Mouse (Mus musculus) heart, adult 18-20 months (tissue): ENCODE results near the gene Olfr543. TPM values are rescaled to one million over a fixed set of nuclear protein-coding genes. Genes with fewer than 3 reads are reported as not detected.
"Not testable (repeated sequence)": the region's sequence is repeated elsewhere in the genome, so short reads cannot be mapped to it uniquely, and the experiment has no call there.

Source experiments
- DNase-seq, 2 experiments: peaks; one replicate each; pipeline ENCODE4 v3.0.0; 2021 to 2022; ENCODE audit warnings: mixed read lengths in 1 of 2
- long read RNA-seq, 2 experiments: library from polyadenylated mRNA; stranded (forward); transcript quantifications; one replicate each; pipeline ENCODE4 v2.0.0; 2021
- total RNA-seq, 2 experiments: library from RNA; stranded (reverse); gene quantifications; 2 replicates each; pipeline ENCODE4 v1.2.3; 2021

Gene Olfr543
- total RNA-seq, result not detected
- long read RNA-seq, experiment 1, result 0 reads
- long read RNA-seq, experiment 2, result 0 reads

DNA sequence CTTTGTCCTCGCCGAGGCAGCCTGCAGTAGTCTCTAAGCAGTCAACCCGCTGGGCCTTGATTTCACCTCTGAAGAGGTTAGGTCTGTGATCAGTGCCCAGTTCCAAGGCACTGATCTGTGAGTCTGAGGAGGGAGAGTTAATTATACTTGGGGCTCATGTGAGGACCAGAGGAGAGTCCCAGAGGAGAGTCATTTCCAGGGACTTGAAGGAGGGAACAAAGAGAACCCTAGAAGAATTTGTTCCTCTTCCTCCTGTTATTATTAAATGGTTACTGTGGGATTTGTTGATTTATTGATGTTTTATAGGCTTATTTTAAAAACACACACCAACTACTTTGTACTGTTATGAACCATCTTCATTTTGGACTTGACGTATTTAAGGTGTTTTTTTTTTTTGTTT, at the start of gene Olfr543:
Olfr543 (minus strand) TSS at position 101 of the 400 bp plus-strand sequence.
- no peak for DNase-seq

DNA sequence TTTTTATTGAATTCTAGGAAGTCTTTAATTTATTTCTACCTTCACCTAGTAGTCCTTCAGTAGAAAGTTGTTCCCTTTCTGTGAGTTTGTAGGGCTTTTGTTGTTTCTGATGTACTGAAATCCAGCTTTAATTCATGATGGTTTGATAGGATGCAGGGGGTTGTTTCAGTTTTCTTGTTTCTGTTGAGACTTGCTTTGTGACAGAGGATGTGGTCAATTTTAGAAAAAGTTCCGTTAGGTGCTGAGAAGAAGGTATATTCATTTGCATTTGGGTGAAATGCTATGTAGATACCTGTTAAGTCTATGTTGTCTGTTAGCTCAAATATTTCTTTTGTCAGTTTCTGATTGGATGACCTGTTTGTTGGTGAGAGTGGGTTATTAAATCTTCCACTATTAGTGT, 47.6 kb upstream of the Olfr543 start:
- DNase-seq, result no peak

- peak in 1 of 2 experiments; percentile 12 for DNase-seq
These were observed 35.5 kb upstream of the Olfr543 start for GRCm38 (mm10) chr7:102517051-102517335.

GRCm38 (mm10) chr7:102516261-102517050, 35.0 kb upstream of the Olfr543 start:
- DNase-seq, result peak; percentile 13 to 29

DNA sequence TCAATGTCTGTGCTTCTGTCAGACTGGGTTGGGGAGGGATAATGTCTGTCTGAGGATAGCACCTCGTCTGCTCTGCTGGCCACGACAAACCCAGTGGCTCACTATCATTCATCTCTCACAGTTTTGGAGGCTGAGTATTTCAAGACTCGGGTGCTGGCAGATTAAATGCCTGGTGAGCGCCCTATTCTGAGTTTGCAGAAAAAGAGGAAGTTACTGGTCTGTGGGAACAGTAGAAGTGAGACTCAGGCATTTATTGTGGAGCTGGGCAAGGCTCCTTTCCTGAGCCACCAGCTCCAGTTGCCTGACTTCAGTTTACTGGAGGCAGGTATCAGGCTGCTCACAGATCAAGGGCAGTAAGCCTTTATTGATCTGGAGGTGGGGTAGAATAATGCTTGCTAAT, 32.7 kb upstream of the Olfr543 start:
- DNase-seq, result no peak

DNA sequence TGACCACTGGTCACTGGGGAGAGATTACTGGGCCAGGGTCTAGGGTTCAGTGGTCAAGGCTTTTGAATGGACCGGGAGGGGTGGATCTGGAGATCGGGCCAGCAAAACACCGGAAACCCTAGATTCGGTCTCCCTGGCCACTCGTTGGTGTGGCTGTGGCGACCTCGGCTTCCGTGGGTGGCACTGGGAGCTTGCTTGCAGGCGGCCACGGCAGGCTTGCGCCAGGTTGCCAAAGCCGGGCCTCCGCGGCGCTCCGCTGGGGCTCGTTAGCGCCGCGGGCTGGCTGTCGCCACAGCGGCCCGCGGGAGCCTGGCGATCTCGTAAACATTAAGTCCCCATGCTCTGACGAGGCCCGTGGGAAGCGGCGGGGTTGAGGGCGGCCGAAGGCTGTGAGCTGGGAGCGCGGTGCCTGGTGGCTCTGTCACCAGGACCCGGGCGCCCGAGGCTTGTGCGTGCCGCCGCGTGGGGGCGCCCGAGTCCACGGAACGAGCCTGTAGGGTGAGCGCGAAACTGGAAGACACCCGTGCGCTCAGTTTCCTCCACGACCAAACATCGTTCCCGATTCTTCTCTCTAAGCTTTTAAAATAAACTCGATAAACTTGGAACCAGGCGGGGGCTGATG, 31.4 kb upstream of the Olfr543 start:
- DNase-seq, result peak; percentile 83 to 94

DNA sequence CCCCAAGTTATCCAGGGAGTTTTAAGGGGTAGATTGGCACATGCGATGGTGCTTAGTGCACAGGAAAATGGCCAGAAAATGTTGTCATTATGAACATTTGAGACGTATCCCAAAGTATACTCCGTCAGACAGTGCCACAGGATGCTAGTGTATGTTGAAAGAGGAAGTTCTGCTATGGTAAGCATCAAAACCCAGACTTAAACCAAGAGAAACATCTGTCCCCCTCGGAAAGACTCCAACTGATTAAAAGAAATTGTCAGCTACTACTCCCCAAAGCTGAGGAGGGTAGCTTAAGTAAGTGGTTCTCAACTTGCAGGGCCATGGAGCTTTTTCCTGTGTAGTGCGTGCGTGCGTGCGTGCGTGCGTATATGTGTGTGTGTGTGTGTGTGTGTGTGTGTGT, 30.4 kb upstream of the Olfr543 start:
- DNase-seq, result no peak

DNA sequence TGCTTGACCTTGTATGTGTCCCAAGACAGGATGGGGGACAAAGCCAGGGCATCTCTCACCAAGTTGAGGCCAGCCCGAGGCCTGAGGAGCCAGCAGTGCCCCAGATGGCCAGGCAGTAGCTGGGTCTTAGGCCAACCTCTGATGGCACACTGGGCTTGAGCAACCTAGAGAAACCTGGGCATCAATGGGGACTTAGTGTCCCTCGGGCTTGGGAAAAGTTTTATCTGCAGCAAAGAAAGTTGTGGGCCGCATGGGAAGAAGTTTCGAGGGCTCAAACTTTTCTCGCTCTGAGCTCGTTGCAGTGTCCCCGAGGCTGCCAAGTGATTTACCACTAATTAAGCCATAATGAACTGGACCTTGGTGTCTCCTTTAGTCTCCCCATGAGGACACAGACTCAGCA, 28.2 kb upstream of the Olfr543 start:
- DNase-seq, result no peak

GRCm38 (mm10) chr7:102508666-102509065, 27.2 kb upstream of the Olfr543 start:
- no peak for DNase-seq

DNA sequence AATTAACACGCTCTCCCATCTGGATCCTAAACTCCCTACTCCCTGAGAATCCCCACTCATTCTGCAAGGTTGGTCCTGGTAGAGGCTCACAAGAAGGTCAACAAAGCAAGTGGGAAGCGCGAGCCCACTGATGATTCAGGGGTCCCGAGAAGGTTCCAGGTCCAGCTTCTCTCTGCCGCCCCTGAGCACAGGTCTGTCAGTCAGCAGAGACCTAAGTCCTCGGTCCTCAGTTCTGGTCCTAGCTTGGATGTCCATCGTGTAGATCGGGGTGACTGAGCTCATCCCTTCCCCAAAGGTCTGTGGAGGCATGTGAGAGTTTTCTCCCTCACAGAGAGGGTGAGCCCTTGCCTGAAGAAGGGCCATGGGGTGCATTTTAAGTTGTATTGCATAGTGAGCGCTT, 26.6 kb upstream of the Olfr543 start:
- no peak for DNase-seq

- DNase-seq, result peak; percentile 64 to 84
These were observed 25.4 kb upstream of the Olfr543 start for GRCm38 (mm10) chr7:102506848-102507247.

DNA sequence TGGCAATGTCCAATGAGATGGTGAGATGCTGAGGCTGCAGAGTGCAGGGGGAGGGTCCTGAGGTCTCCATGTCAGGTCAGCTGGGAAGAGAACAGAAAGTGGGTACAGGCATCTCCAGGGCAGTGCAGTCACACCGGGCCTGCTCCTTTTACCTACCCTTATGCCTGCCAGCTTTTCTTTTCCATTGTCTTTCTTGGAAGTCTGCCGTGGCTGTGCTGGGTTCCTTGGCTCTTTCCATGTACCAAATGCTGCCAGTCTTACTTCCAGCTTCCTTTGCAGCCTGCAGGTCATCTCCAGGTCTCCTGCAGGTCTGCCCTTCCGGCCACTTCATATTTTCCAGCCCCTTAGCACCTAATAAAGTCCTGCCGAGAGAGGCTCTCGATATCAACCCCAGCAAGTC, 20.5 kb upstream of the Olfr543 start:
- DNase-seq, result no peak

DNA sequence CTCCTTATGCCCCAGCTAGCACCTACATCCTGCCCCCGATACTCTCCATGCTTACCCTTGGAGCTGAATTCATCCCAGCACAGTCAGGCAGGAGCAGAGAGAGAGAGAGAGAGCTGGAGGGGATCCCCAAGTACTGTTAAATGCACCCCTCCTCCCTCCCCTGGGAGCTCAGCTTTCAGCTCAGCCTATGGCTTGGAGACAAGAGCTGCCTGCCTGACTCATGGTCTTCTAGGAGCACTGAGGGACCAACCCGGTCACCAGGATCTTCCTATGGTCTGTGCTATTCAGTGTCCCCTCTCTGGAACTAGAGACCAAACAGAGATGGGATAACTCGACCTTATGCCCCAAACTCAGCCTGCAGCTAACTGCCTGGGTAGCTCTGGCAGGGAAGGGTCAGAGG, 18.0 kb upstream of the Olfr543 start, which contains the start of gene Olfr545:
Olfr545 (minus strand) TSS at position 101 of the 400 bp plus-strand sequence.
- no peak for DNase-seq

DNA sequence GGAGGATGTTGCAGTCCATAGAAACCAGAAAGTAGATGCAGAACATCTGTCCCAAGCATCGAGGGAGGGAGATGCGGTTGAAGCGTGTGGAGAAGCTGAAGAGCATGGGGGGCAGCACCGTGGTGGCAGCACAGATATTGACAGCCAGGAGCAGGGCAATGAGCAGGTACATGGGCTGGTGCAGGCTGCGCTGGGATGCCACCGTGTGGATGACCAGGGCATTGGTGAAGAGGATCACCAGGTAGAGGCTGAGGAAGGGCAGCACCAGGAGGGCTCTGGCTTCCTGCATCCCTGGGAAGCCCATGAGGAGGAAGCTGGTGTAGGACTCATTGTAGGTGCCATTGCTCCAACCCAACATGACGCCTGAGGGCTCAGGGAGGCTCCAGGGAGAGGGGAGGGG, 12.9 kb upstream of the Olfr543 start:
- DNase-seq, result not testable (repeated sequence)

DNA sequence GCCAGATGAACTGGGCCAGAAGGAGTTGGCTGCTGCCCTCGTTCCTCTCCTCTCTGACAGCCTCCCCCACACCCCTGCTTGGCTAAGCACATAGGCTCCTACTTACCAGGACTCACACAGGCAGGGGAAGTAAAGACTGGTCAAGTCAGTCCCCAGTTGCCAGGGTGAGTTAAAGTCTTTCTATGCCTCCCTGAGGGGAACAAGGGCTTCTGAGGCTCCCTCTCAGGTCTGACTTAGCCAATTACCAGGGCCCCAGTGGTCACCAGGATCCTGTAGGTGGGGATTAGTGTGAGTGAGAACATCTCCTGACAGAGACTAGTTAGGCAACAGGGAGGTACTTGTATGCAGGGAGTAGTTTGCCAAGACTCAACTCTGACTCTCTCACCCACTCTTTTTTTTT, 6.7 kb upstream of the Olfr543 start, which contains the start of gene Olfr544:
Olfr544 (minus strand) TSS at position 153 of the 400 bp plus-strand sequence.
- peak in 1 of 2 experiments; percentile 6 for DNase-seq

DNA sequence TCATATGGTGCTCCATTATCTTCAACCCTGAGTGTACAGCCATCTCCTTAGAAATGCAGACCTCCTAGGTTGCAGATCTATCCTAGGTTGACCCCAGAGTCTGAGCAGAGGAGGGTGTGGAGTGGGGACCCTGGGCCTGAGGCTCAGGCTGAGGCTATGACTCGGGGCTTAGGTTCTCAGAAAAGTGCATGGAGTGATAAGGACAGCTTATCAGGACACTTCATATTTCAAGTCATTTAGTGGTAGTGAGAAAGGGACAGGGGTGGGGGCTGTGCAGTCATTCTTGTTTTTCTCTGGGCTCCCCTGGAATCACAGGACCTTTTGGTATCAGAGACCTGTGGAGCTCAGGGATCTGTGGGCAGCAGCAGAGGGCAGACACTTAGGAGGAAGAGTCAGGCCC, 4.6 kb upstream of the Olfr543 start:
- no peak for DNase-seq

- not testable (repeated sequence) for DNase-seq
These were observed 3.3 kb upstream of the Olfr543 start for GRCm38 (mm10) chr7:102484766-102485165.

DNA sequence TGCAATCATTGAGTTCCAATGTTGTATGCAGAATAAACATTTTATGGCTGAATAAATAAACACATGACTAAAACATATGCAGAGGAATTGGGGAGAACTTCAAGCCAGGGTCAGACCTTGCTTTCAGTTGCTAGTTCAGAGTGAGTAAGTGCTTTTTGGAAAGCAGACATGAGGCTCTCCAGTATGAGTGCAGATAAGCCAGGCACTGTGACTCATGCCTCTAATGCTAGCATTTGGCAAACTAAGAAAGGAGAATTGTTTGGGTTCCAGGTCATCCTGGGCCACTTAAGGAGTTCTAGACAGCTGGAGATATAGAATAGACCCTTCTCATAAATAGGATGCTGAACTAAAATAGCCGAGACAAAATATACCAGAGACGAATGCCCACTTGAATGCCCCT, 2.2 kb upstream of the Olfr543 start:
- DNase-seq, result peak in 1 of 2 experiments; percentile 22

DNA sequence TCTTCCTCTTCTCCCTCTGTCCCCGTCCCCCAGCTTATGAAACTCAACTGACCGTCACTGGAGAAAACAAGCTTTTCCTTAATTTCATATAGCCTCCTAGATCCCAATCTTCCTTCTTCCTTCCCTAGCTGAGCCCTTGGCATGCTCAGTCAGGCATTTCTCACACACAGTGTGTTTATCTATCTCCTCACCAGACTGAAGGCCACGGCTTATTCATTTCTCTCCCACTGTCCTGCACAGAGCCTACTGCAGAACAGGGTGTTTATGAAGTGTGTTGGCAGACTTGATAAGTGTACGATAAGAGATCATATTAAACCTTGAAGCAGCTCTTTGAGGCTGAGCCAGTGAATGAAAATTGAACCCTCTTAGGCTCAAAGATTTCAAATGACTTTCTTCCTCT, 658 bp downstream of the Olfr543 start:
- DNase-seq, result no peak

DNA sequence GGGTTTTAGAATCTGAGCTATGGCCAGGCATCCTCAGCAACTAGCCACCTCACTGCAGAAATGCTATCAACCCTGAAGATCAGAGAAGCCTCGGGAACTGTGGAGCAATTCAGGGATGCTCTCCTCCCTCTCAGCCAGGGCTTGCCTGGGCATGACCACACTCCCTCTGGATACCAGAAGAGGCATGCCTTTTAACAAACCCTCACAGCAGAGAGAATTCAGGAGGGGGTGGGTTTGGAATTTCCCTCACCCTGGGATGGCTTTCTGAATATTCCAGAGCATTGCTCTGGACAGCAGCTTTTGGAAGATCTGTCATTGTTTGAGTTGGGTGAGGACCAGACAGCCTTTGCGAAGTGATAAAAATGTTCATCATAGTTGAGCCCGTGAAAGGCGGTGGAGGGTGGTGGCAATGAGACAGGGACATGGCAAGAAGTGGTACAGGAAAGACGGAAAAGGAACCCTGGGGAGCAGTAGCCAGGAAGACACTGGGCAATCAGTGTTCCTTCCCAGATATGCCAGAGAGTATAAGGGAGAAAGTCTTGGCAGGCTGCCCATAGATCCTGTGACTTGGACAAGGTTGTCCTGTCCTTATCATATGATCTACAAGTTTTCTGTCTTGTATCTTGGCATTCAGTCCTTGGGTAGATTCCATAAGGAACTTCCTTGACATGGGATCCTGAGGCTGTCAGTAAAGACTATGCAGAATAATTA, 2.0 kb downstream of the Olfr543 start:
- peak in 1 of 2 experiments; percentile 9 for DNase-seq

DNA sequence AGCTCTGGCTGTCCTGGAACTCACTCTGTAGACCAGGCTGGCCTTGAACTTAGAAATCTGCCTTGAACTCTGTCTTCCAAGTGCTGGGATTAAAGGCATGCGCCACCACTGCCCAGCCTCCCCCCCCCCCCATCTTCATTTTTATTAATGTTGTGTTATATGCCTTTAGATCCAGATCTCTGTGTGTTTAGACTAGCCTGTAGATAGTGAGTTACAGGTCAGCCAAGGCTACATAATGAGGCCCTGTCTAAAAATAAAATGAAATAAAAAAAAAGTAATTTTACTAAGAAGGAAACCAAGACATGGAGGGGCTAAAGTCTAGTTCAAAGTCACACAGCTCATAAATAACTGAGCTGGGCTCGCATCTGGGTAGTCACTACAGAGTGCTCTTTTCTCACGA, 2.6 kb downstream of the Olfr543 start:
- no peak for DNase-seq

- DNase-seq, result no peak
These were observed 3.1 kb downstream of the Olfr543 start for GRCm38 (mm10) chr7:102478425-102478824.

- no peak for DNase-seq
These were observed 4.1 kb downstream of the Olfr543 start for GRCm38 (mm10) chr7:102477377-102477776.
